Mouse (Mus musculus) thymus, adult 2 months (tissue): ENCODE data around the gene 1110008P14Rik.

Experiments
- CTCF ChIP-seq: fragments of 200-500 bp; IDR thresholded peaks from 2 replicates; pipeline ENCODE4 v1.5.1; 2012; ENCODE audit warnings: mild to moderate bottlenecking, control low read depth, low read length, moderate library complexity, borderline replicate concordance; ENCODE audit not compliant: control insufficient read depth, poor library complexity, insufficient read depth; ENCODE audit errors: extremely low read depth
- POLR2A ChIP-seq: fragments of 200-500 bp; IDR thresholded peaks from 2 replicates; pipeline ENCODE4 v1.6.1; 2012; ENCODE audit warnings: mild to moderate bottlenecking, low read length, control low read depth, moderate library complexity; ENCODE audit not compliant: control insufficient read depth, poor library complexity, insufficient read depth; ENCODE audit errors: extremely low read depth

GRCm38 (mm10) chr2:32389157-32389556 lies 7.4 kb upstream of the 1110008P14Rik start:
- TF ChIP-seq POLR2A (no peak), CTCF (no peak)
